Mouse (Mus musculus): Measurements from ENCODE around the gene Rsf1.

DNA sequence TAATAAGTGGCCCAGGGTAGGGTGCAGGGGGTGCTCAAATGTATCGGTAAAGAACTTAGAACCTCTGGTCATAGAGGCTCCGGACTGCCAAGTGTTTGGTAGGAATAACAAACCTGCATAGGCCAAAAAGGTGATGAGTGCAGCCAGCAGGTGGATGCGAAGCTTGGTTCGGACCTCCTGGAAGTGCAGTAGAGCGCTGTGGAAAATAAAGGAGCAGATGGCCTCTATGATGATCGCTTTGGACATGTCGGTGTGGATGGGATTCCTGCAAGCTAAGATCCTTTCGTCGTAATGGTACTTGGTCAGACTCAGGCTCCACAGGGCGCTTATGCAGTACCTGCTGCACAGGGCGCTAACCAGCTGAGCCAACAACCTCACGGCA is 157.6 kb downstream of the Rsf1 start:
- no peak for TF ChIP-seq CTCF (IDR thresholded peaks at IDR 0.05; ENCODE audit: borderline replicate concordance, insufficient read depth, low read depth, low read length)
- no peak for TF ChIP-seq POLR2A (IDR thresholded peaks at IDR 0.05; ENCODE audit: borderline replicate concordance, insufficient read depth, low read length)
